Mouse (Mus musculus): Measurements from ENCODE around the gene Lefty2. TPM values are rescaled to one million over a fixed set of nuclear protein-coding genes. Genes with fewer than 3 reads are reported as not detected.

The Lefty2 gene
- total and polyA plus RNA-seq, 3 experiments = 0.08 TPM; not detected in 2

DNA sequence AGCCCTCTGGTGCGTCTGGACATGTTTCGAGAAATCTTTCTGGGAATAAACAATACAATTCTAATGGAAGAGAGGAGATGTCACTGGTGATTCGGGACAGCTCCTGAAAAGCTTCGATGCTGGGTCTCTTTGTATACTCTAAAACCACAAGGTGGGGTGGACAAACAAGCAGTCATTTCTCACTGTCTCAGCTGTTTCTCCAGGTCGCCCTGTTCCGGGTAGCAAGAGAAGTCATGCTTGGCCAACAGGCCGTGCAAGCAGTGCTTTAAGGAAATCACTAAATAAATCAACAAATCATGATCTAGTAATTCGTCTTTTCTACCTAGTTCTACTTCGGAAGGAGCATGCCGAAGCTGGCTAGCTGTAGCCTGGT, 10.7 kb downstream of the Lefty2 start:
- Histone ChIP-seq H3K79me2 (replicated peaks; ENCODE audit: control insufficient read depth, insufficient read depth, low read length) (no peaks in the 10 kb centered on the region), H3K27ac (peak overlapping the region; percentile 84), H3K4me3 (peak overlapping the region; percentile 83), H3K36me3 (ENCODE audit: control insufficient read depth, insufficient read depth, low read length) (no peaks in the 10 kb centered on the region), H3K9ac (ENCODE audit: low read depth, low read length) (peak overlapping the region; percentile 48), H3K4me1 (ENCODE audit: control insufficient read depth, insufficient read depth, low read length) (peaks cover 3% of the 10 kb centered on the region), H3K27me3 (ENCODE audit: control insufficient read depth, insufficient read depth, low read length) (no peaks in the 10 kb centered on the region)
- intact Hi-C loops (cut with DNase I) = loop anchor here (2.0 to 10.0 kb wide), 2 partner anchors 39 to 141 kb away; partner anchors contain the start of gene Tmem63a
- 34% methylated on average over 10 of the region's 10 CpGs for WGBS
- TF ChIP-seq CTCF (IDR thresholded peaks at IDR 0.05) = no peak
- TF ChIP-seq POLR2A (IDR thresholded peaks at IDR 0.05; ENCODE audit: insufficient read depth, low read depth, low read length) = no peak
- no peak for TF ChIP-seq EP300 (IDR thresholded peaks at IDR 0.05; ENCODE audit: insufficient read depth, low read depth, low read length)
- DNase-seq = no peak

DNA sequence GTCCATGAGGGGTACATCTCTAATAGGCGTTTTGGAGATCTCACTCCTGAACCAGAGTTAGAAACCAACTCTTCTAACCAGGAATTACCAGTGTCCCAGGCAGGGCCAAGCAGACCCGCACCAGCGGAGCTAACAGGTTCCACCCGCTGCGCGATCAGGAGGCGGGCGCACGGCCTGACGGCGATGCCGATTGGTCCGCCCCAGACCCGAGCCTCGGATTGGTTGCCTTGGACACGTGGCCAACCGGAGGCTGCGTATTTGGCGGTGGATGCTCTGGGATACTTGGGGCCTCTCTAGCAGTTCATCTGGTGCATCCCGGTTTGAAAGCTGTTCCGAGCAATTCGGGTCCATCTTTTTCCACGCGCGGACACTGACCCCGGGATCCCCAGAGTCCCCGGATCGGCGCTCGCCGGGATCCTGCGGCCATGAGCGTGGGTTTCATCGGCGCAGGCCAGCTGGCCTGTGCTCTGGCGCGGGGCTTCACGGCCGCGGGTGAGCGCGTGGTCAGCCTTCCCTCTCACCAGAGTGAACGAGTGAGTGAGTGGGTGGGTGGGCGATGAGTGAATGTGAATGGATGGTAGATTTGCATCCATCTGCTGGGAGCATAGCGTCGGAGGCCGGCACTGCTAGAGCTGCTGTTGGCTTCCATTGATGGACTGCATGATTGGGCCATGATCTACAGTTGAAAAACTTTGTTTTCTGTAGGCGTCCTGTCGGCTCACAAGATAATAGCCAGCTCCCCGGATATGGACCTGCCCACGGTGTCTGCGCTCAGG, 11.3 kb downstream of the Lefty2 start, which contains the start of gene Pycr2:
TSS of gene Pycr2 (plus strand) at position 255 of the 776 bp plus-strand sequence.
- peaks cover 3% of the 10 kb centered on the region for H3K4me1 ChIP-seq (ENCODE audit: control insufficient read depth, insufficient read depth, low read length)
- peak within 1 kb of the TSS; percentile 84 for H3K27ac ChIP-seq
- TF ChIP-seq POLR2A (IDR thresholded peaks at IDR 0.05; ENCODE audit: insufficient read depth, low read depth, low read length) (peak; percentile 93), CTCF (IDR thresholded peaks at IDR 0.05) (no peak)
- peak; percentile 94 for DNase-seq
- peak within 1 kb of the TSS; percentile 74 for H3K9ac ChIP-seq (ENCODE audit: low read depth, low read length)
- H3K4me3 ChIP-seq = peak within 1 kb of the TSS; percentile 83
- no peaks in the 10 kb centered on the region for H3K27me3 ChIP-seq (ENCODE audit: control insufficient read depth, insufficient read depth, low read length)
- H3K79me2 ChIP-seq (replicated peaks; ENCODE audit: control insufficient read depth, insufficient read depth, low read length) = no peaks in the 10 kb centered on the region
- under 1% methylated on average over 52 of the region's 52 CpGs for WGBS
- no peaks in the 10 kb centered on the region for H3K36me3 ChIP-seq (ENCODE audit: control insufficient read depth, insufficient read depth, low read length)
- intact Hi-C loops (cut with DNase I) = loop anchor here (2.0 to 10.0 kb wide), 2 partner anchors 39 to 141 kb away; partner anchors contain the start of gene Tmem63a

DNA sequence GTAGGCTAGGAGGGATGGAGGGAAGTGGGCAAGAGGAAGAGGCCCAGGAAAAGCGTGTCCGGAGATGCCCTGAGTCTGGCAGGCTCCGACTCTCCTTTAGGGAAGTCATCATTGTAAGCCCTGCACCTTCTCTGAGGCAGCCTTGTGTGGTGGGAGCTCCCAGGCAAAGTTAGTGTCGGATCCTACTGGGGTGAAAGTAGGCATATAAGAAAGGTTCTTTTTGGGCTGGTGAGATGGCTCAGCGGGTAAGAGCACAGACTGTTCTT, 11.8 kb downstream of the Lefty2 start:
- no peak for TF ChIP-seq POLR2A (IDR thresholded peaks at IDR 0.05; ENCODE audit: insufficient read depth, low read depth, low read length)
- TF ChIP-seq CTCF (IDR thresholded peaks at IDR 0.05) = no peak
- no peak for TF ChIP-seq EP300 (IDR thresholded peaks at IDR 0.05; ENCODE audit: insufficient read depth, low read depth, low read length)
- H3K79me2 ChIP-seq (replicated peaks; ENCODE audit: control insufficient read depth, insufficient read depth, low read length) = no peaks in the 10 kb centered on the region
- 7% methylated on average over 5 of the region's 5 CpGs for WGBS
- H3K27me3 ChIP-seq (ENCODE audit: control insufficient read depth, insufficient read depth, low read length) = no peaks in the 10 kb centered on the region
- H3K4me3 ChIP-seq = peak overlapping the region; percentile 83
- H3K36me3 ChIP-seq (ENCODE audit: control insufficient read depth, insufficient read depth, low read length) = no peaks in the 10 kb centered on the region
- H3K4me1 ChIP-seq (ENCODE audit: control insufficient read depth, insufficient read depth, low read length) = peaks cover 3% of the 10 kb centered on the region
- intact Hi-C loops (cut with DNase I) = loop anchor here (2.0 to 10.0 kb wide), 2 partner anchors 38 to 140 kb away; partner anchors contain the start of gene Tmem63a
- DNase-seq = no peak
- peak overlapping the region; percentile 74 for H3K9ac ChIP-seq (ENCODE audit: low read depth, low read length)
- H3K27ac ChIP-seq = peak overlapping the region; percentile 75; the same call in 1 of the 2 replicates

DNA sequence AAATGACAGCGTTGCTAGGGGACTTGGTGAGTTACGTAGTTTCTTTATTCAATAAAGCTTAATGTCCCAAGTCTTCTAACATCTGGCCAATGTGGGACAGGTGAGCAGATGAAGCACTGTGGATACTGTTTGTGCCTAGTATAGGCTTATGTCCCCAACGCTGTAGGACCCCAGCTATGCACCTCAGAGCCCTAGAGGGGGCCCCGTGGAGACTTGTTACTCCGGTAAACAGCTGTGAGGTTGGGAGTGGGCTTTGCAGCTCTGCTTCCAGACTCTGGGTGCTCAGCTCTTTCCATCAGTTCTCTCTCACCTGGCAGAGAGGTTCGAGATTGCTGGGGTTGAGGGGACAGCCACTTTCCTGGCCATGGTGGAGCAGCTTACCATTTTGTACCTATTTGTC, 12.4 kb downstream of the Lefty2 start:
- no peaks in the 10 kb centered on the region for H3K79me2 ChIP-seq (replicated peaks; ENCODE audit: control insufficient read depth, insufficient read depth, low read length)
- TF ChIP-seq POLR2A (IDR thresholded peaks at IDR 0.05; ENCODE audit: insufficient read depth, low read depth, low read length) = no peak
- TF ChIP-seq EP300 (IDR thresholded peaks at IDR 0.05; ENCODE audit: insufficient read depth, low read depth, low read length) = no peak
- no peak for TF ChIP-seq CTCF (IDR thresholded peaks at IDR 0.05)
- H3K4me1 ChIP-seq (ENCODE audit: control insufficient read depth, insufficient read depth, low read length) = peaks cover 3% of the 10 kb centered on the region
- intact Hi-C loops (cut with DNase I) = loop anchor here (2.0 to 10.0 kb wide), 2 partner anchors 37 to 139 kb away; partner anchors contain the start of gene Tmem63a
- 75% methylated on average over 6 of the region's 6 CpGs for WGBS
- H3K4me3 ChIP-seq = no peak overlapping the region
- no peak for DNase-seq
- H3K27ac ChIP-seq = no peak overlapping the region
- no peaks in the 10 kb centered on the region for H3K27me3 ChIP-seq (ENCODE audit: control insufficient read depth, insufficient read depth, low read length)
- H3K9ac ChIP-seq (ENCODE audit: low read depth, low read length) = no peak overlapping the region
- no peaks in the 10 kb centered on the region for H3K36me3 ChIP-seq (ENCODE audit: control insufficient read depth, insufficient read depth, low read length)

DNA sequence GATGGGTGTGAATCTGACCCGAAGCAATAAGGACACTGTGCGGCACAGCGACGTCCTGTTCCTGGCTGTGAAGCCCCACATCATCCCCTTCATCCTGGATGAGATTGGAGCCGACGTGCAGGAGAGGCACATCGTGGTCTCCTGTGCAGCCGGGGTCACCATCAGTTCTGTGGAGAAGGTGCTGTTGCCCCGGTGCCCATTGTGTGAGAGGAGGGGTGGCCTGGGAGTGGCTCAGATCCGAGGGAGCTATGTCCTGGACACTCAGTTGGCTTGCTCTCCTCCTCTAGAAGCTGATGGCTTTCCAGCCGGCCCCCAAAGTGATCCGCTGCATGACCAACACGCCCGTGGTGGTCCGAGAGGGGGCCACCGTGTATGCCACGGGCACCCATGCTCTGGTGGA, 13.0 kb downstream of the Lefty2 start:
- Histone ChIP-seq H3K27me3 (ENCODE audit: control insufficient read depth, insufficient read depth, low read length) (no peaks in the 10 kb centered on the region), H3K79me2 (replicated peaks; ENCODE audit: control insufficient read depth, insufficient read depth, low read length) (no peaks in the 10 kb centered on the region), H3K36me3 (ENCODE audit: control insufficient read depth, insufficient read depth, low read length) (no peaks in the 10 kb centered on the region), H3K4me1 (ENCODE audit: control insufficient read depth, insufficient read depth, low read length) (peaks cover 3% of the 10 kb centered on the region), H3K9ac (ENCODE audit: low read depth, low read length) (no peak overlapping the region), H3K27ac (no peak overlapping the region), H3K4me3 (no peak overlapping the region)
- no peak for DNase-seq
- intact Hi-C loops (cut with DNase I) = loop anchor here (2.0 to 10.0 kb wide), 2 partner anchors 37 to 139 kb away; partner anchors contain the start of gene Tmem63a
- TF ChIP-seq EP300 (IDR thresholded peaks at IDR 0.05; ENCODE audit: insufficient read depth, low read depth, low read length) = no peak
- no peak for TF ChIP-seq CTCF (IDR thresholded peaks at IDR 0.05)
- WGBS = 91% methylated on average over 17 of the region's 17 CpGs

DNA sequence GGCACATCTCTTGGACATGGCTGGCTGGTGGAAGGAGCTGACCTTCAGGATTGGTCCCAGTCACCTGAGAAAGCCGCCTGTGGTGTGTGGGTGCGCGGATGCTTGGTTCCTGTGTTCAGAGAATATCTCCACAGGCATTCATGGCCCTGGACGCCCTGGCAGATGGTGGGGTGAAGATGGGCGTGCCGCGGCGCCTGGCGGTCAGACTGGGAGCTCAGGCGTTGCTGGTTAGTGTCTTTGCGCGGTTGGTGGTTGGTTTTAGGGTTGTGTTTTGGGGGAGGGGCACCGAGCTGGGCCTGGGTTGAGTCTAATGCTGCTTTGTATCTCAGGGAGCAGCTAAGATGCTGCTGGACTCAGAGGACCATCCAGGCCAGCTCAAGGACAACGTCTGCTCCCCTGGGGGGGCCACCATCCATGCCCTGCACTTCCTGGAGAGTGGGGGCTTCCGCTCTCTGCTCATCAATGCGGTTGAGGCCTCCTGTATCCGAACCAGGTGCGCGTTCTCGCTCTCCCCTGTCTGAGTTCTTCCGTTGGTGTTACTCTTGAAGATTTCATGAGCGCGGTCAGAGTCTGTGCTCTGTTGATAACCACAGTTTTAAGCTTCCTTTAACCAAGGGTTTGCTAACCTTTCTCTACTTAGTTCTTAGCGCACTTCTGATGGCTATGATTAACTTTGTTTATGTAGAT, 13.7 kb downstream of the Lefty2 start:
- WGBS = 93% methylated on average over 24 of the region's 24 CpGs
- H3K79me2 ChIP-seq (replicated peaks; ENCODE audit: control insufficient read depth, insufficient read depth, low read length) = no peaks in the 10 kb centered on the region
- DNase-seq = no peak
- intact Hi-C loops (cut with DNase I) = loop anchor here (10.0 kb wide), 1 partner anchor 138 kb away; no protein-coding TSS in a partner anchor
- H3K36me3 ChIP-seq (ENCODE audit: control insufficient read depth, insufficient read depth, low read length) = no peaks in the 10 kb centered on the region
- H3K27me3 ChIP-seq (ENCODE audit: control insufficient read depth, insufficient read depth, low read length) = no peaks in the 10 kb centered on the region
- H3K27ac ChIP-seq = no peak overlapping the region
- TF ChIP-seq EP300 (IDR thresholded peaks at IDR 0.05; ENCODE audit: insufficient read depth, low read depth, low read length) (no peak), CTCF (IDR thresholded peaks at IDR 0.05) (no peak), POLR2A (IDR thresholded peaks at IDR 0.05; ENCODE audit: insufficient read depth, low read depth, low read length) (no peak)
- H3K4me3 ChIP-seq = no peak overlapping the region
- peaks cover 3% of the 10 kb centered on the region for H3K4me1 ChIP-seq (ENCODE audit: control insufficient read depth, insufficient read depth, low read length)
- no peak overlapping the region for H3K9ac ChIP-seq (ENCODE audit: low read depth, low read length)

Data from heart, adult 2 months (tissue).